Mouse (Mus musculus): ENCODE measurements at regions not wholly inside any gene's neighbourhood (a gene's known extent, or its start where the extent isn't known, plus 50 kb on each side); places are given as distances from the start of the nearest gene placed in this dataset.

- DNase-seq (ENCODE audit: low spot score in 2 of 2): peak; percentile 6 to 13
These were observed 168.1 kb upstream of the Olig3 start for GRCm38 (mm10) chr10:19188082-19188742.

- DNase-seq (ENCODE audit: low spot score in 2 of 2): no peak
These were observed 168.6 kb upstream of the Olig3 start for GRCm38 (mm10) chr10:19187716-19188081.

GRCm38 (mm10) chr10:19187084-19187615, 169.2 kb upstream of the Olig3 start:
- DNase-seq (ENCODE audit: low spot score in 2 of 2): no peak

- peak; percentile 15 to 34 for DNase-seq (ENCODE audit: low spot score in 2 of 2)
These were observed 170.3 kb upstream of the Olig3 start for GRCm38 (mm10) chr10:19185790-19186581.

GRCm38 (mm10) chr10:19184886-19185285, 169.4 kb upstream of the Tnfaip3 start:
- no peak for DNase-seq (ENCODE audit: low spot score in 2 of 2)

- DNase-seq (ENCODE audit: low spot score in 2 of 2): no peak
These were observed 162.4 kb upstream of the Tnfaip3 start for GRCm38 (mm10) chr10:19177895-19178294.

GRCm38 (mm10) chr10:19177414-19177813, 162.0 kb upstream of the Tnfaip3 start:
- DNase-seq (ENCODE audit: low spot score in 2 of 2): no peak

- no peak for DNase-seq (ENCODE audit: low spot score in 2 of 2)
These were observed 160.8 kb upstream of the Tnfaip3 start for GRCm38 (mm10) chr10:19176249-19176648.

- DNase-seq (ENCODE audit: low spot score in 2 of 2): no peak
These were observed 156.4 kb upstream of the Tnfaip3 start for GRCm38 (mm10) chr10:19171834-19172233.

GRCm38 (mm10) chr10:19170596-19170995, 155.1 kb upstream of the Tnfaip3 start:
- no peak for DNase-seq (ENCODE audit: low spot score in 2 of 2)

GRCm38 (mm10) chr10:19169272-19169671, 153.8 kb upstream of the Tnfaip3 start:
- DNase-seq (ENCODE audit: low spot score in 2 of 2): no peak

- DNase-seq (ENCODE audit: low spot score in 2 of 2): no peak
These were observed 152.9 kb upstream of the Tnfaip3 start for GRCm38 (mm10) chr10:19168362-19168761.

GRCm38 (mm10) chr10:19167641-19168271, 152.3 kb upstream of the Tnfaip3 start:
- no peak for DNase-seq (ENCODE audit: low spot score in 2 of 2)

- no peak for DNase-seq (ENCODE audit: low spot score in 2 of 2)
These were observed 151.6 kb upstream of the Tnfaip3 start for GRCm38 (mm10) chr10:19167101-19167500.

GRCm38 (mm10) chr10:19162104-19162503, 146.6 kb upstream of the Tnfaip3 start:
- DNase-seq (ENCODE audit: low spot score in 2 of 2): no peak

- DNase-seq (ENCODE audit: low spot score in 2 of 2): no peak
These were observed 145.7 kb upstream of the Tnfaip3 start for GRCm38 (mm10) chr10:19161149-19161548.

- DNase-seq (ENCODE audit: low spot score in 2 of 2): no peak
These were observed 138.6 kb upstream of the Tnfaip3 start for GRCm38 (mm10) chr10:19154041-19154440.

- no peak for DNase-seq (ENCODE audit: low spot score in 2 of 2)
These were observed 137.3 kb upstream of the Tnfaip3 start for GRCm38 (mm10) chr10:19152773-19153172.

- DNase-seq (ENCODE audit: low spot score in 2 of 2): no peak
These were observed 135.3 kb upstream of the Tnfaip3 start for GRCm38 (mm10) chr10:19150766-19151165.

GRCm38 (mm10) chr10:19150005-19150404, 134.5 kb upstream of the Tnfaip3 start:
- DNase-seq (ENCODE audit: low spot score in 2 of 2): no peak

GRCm38 (mm10) chr10:19149196-19149869, 133.9 kb upstream of the Tnfaip3 start:
- DNase-seq (ENCODE audit: low spot score in 2 of 2): no peak

GRCm38 (mm10) chr10:19141481-19141880, 126.0 kb upstream of the Tnfaip3 start:
- DNase-seq (ENCODE audit: low spot score in 2 of 2): no peak
